Mouse (Mus musculus) neural tube, embryonic 13.5 days (tissue): ENCODE measurements at regions not wholly inside any gene's neighbourhood (a gene's known extent, or its start where the extent isn't known, plus 50 kb on each side); places are given as distances from the start of the nearest gene placed in this dataset.
A peak's percentile ranks its signal among the peaks of the same experiment; 100 is the strongest.

Experiments
- ATAC-seq: fragments of 200-750 bp; cut with Nextera tagmentation; 2 replicates; pipeline ENCODE4 v1.8.0; 2017; ENCODE audit warnings: low read depth, mild to moderate bottlenecking, moderate TSS enrichment, moderate library complexity
- H3K27ac ChIP-seq: fragments of 300-500 bp; sonication (generic); replicated peaks from 2 replicates; pipeline ENCODE4 v1.5.1; 2015; ENCODE audit warnings: moderate library complexity, mild to moderate bottlenecking, inconsistent platforms
- H3K27me3 ChIP-seq: fragments of 300-500 bp; sonication (generic); 2 replicates; pipeline ENCODE4 v1.6.1; 2015; ENCODE audit warnings: mild to moderate bottlenecking, inconsistent platforms
- H3K36me3 ChIP-seq: fragments of 300-500 bp; sonication (generic); 2 replicates; pipeline ENCODE4 v1.6.1; 2015; ENCODE audit warnings: mild to moderate bottlenecking, inconsistent platforms
- H3K4me1 ChIP-seq: fragments of 300-500 bp; sonication (generic); replicated peaks from 2 replicates; pipeline ENCODE4 v1.6.1; 2015; ENCODE audit warnings: inconsistent platforms
- H3K4me2 ChIP-seq: fragments of 300-500 bp; sonication (generic); 2 replicates; pipeline ENCODE4 v1.6.1; 2015; ENCODE audit warnings: inconsistent platforms, mild to moderate bottlenecking, moderate library complexity
- H3K4me3 ChIP-seq: fragments of 300-500 bp; sonication (generic); 2 replicates; pipeline ENCODE4 v1.5.1; 2015; ENCODE audit warnings: mild to moderate bottlenecking, inconsistent platforms
- H3K9ac ChIP-seq: fragments of 300-500 bp; sonication (generic); 2 replicates; pipeline ENCODE4 v1.6.1; 2015; ENCODE audit warnings: moderate library complexity, mild to moderate bottlenecking, inconsistent platforms
- H3K9me3 ChIP-seq: fragments of 300-500 bp; sonication (generic); 2 replicates; pipeline ENCODE4 v1.6.1; 2016; ENCODE audit warnings: inconsistent platforms
- WGBS: fragments of 180-500 bp; shearing (Covaris S2); methylation state at CpG from one replicate; pipeline ENCODE4 v1.1.7; 2015; 5-methylcytosine and 5-hydroxymethylcytosine counted together

- H3K4me3 ChIP-seq = no peak overlapping the region
- no peaks in the 10 kb centered on the region for H3K36me3 ChIP-seq
- no peaks in the 10 kb centered on the region for H3K4me1 ChIP-seq
- 93% methylated on average over 1 of the region's 1 CpGs for WGBS
- H3K4me2 ChIP-seq = no peak overlapping the region
- H3K27me3 ChIP-seq = no peaks in the 10 kb centered on the region
- no peak overlapping the region for H3K9ac ChIP-seq
- H3K27ac ChIP-seq = no peak overlapping the region
- H3K9me3 ChIP-seq = no peaks in the 10 kb centered on the region
- ATAC-seq = no peak
These were observed 1251.4 kb downstream of the Gm37988 start for GRCm38 (mm10) chr1:6059090-6059489.

GRCm38 (mm10) chr1:6076543-6076942, 1268.9 kb downstream of the Gm37988 start:
- H3K27me3 ChIP-seq = no peaks in the 10 kb centered on the region
- no peak overlapping the region for H3K4me2 ChIP-seq
- no peak; the same call in 1 of the 2 replicates for ATAC-seq
- H3K27ac ChIP-seq = no peak overlapping the region
- no peak overlapping the region for H3K9ac ChIP-seq
- no peaks in the 10 kb centered on the region for H3K9me3 ChIP-seq
- no peak overlapping the region for H3K4me3 ChIP-seq
- no peaks in the 10 kb centered on the region for H3K36me3 ChIP-seq
- 50% methylated on average over 4 of the region's 4 CpGs for WGBS
- H3K4me1 ChIP-seq = no peaks in the 10 kb centered on the region

- no peak for ATAC-seq
- Histone ChIP-seq H3K9ac (no peak overlapping the region), H3K27me3 (no peaks in the 10 kb centered on the region), H3K4me1 (no peaks in the 10 kb centered on the region), H3K4me2 (no peak overlapping the region), H3K4me3 (no peak overlapping the region), H3K27ac (no peak overlapping the region), H3K9me3 (no peaks in the 10 kb centered on the region), H3K36me3 (no peaks in the 10 kb centered on the region)
- 80% methylated on average over 2 of the region's 2 CpGs for WGBS
These were observed 1274.2 kb downstream of the Gm37988 start for GRCm38 (mm10) chr1:6081876-6082275.

GRCm38 (mm10) chr1:6094162-6094934, 1286.7 kb downstream of the Gm37988 start:
- Histone ChIP-seq H3K9ac (no peak overlapping the region), H3K4me2 (no peak overlapping the region), H3K4me3 (no peak overlapping the region), H3K27ac (no peak overlapping the region), H3K36me3 (no peaks in the 10 kb centered on the region), H3K4me1 (no peaks in the 10 kb centered on the region), H3K9me3 (no peaks in the 10 kb centered on the region), H3K27me3 (no peaks in the 10 kb centered on the region)
- 87% methylated on average over 3 of the region's 3 CpGs for WGBS
- no peak for ATAC-seq

DNA sequence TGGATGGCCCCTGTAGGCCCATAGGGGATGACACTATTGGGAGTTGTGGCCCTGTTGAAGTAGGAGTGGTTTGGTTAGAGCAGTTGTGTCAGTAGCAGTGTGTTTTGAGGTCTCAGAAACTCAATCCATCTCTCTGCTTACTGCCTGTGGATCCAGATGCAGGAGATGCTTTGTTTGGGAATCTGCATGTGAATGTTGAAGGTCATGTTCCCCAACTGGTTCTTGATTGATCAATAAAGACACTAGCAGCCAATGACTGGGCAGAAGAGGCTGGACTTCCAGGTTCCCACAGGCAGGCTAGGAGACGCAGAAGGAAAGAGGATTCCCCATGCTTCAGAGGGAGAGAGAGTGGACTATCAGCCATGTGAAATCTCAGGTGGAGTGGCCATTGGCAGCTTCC, 1309.9 kb downstream of the Gm37988 start:
- Histone ChIP-seq H3K4me2 (no peak overlapping the region), H3K4me3 (no peak overlapping the region), H3K4me1 (no peaks in the 10 kb centered on the region), H3K36me3 (no peaks in the 10 kb centered on the region), H3K9ac (no peak overlapping the region), H3K27me3 (no peaks in the 10 kb centered on the region), H3K27ac (no peak overlapping the region), H3K9me3 (no peaks in the 10 kb centered on the region)
- WGBS = 58% methylated on average over 1 of the region's 1 CpGs
- ATAC-seq = no peak

DNA sequence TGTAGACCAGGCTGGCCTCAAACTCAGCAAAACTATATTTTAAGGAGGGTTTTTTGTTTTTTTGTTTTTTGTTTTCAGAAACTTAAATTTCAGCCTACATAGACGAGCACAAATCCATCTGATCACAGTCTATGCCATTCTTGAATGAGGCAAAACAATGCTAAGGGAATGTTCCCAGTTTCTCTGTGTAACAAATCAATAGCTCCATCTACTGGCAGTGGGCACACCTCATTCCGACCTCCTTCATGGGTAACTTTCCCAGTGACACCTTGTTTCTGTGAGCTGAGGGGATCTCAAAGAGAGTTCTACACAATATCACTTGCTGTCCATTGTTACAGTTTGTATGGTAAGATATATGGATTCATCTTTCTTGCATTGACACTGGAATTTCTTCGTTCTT, 1327.4 kb downstream of the Gm37988 start:
- no peaks in the 10 kb centered on the region for H3K27me3 ChIP-seq
- no peak overlapping the region for H3K4me2 ChIP-seq
- no peaks in the 10 kb centered on the region for H3K36me3 ChIP-seq
- no peak overlapping the region for H3K27ac ChIP-seq
- 0 out of 2 replicates have a peak, but pooled peaks have one; percentile 43 for ATAC-seq
- no peak overlapping the region for H3K9ac ChIP-seq
- H3K4me3 ChIP-seq = no peak overlapping the region
- H3K9me3 ChIP-seq = no peaks in the 10 kb centered on the region
- no peaks in the 10 kb centered on the region for H3K4me1 ChIP-seq
- WGBS = 19% methylated on average over 3 of the region's 3 CpGs

DNA sequence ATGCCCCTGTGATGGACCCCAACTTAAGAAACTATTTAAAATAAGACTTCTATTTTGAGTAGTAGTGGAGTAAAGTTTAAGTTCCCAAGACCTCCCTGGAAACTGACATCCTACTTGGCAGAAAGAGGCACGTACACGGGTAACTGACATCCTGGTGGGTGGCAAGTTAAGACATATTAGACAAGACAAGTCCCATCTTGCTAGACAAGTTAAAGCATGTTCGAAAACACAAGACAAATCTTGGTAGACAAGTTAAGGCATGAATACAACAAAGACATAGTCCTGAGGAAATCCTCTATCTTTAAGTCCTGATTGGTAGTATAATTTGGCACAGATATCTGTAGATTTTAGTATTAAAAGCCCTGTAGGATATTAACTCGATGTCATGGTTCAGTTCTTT, 1332.6 kb downstream of the Gm37988 start:
- Histone ChIP-seq H3K27me3 (no peaks in the 10 kb centered on the region), H3K36me3 (no peaks in the 10 kb centered on the region), H3K27ac (no peak overlapping the region), H3K4me1 (no peaks in the 10 kb centered on the region), H3K9ac (no peak overlapping the region), H3K4me3 (no peak overlapping the region), H3K9me3 (no peaks in the 10 kb centered on the region), H3K4me2 (no peak overlapping the region)
- ATAC-seq = no peak
- 89% methylated on average over 4 of the region's 4 CpGs for WGBS

GRCm38 (mm10) chr1:6142816-6143215, 1335.1 kb downstream of the Gm37988 start:
- ATAC-seq = no peak
- Histone ChIP-seq H3K4me1 (no peaks in the 10 kb centered on the region), H3K9ac (no peak overlapping the region), H3K4me3 (no peak overlapping the region), H3K27ac (no peak overlapping the region), H3K27me3 (no peaks in the 10 kb centered on the region), H3K36me3 (no peaks in the 10 kb centered on the region), H3K4me2 (no peak overlapping the region), H3K9me3 (no peaks in the 10 kb centered on the region)
- 49% methylated on average over 2 of the region's 2 CpGs for whole genome bisulfite sequencing

DNA sequence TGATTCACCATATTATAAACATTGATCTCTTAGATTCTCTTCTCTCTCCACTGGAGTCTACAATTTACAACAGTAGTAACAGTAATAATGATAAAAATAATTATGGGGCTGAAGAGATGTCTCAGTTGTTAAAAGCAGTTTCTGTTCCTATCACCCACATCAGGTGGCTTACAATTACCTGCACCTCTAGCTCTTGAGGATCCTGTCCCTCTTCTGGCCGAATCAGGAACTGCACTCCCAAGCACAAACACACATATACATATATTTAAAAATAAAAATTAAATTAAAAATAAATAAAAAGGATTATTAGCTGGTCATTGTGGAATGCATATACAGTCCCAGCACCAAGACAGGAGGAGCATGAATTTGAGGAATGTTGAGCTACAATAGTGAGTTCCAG, 1336.2 kb downstream of the Gm37988 start:
- no peak for ATAC-seq
- WGBS = 78% methylated on average over 1 of the region's 1 CpGs

DNA sequence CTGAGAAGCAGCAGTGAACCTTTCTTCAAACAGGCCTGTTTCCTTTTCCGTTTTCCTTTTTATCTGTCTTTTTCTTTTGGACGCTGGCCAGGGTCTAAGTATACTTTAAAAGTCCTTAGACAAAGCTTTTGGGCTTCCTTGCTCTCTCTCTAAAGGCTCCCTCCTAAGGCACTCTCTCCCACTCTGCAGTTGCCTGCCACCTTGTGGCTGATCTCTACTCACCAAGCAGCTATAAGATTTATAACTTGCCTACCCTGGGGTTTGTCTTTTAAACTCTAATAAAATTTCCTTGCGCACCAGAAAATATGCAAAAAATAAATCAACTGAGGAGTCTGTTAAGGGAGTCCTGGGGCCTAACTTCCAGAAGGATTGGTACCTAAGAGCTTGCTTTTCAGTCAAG, 1344.7 kb downstream of the Gm37988 start:
- ATAC-seq = no peak
- whole genome bisulfite sequencing = 43% methylated on average over 3 of the region's 3 CpGs

More for the DNA sequence above, 1336.2 kb downstream of the Gm37988 start:
- Histone ChIP-seq H3K9me3 (no peaks in the 10 kb centered on the region), H3K36me3 (no peaks in the 10 kb centered on the region), H3K27me3 (no peaks in the 10 kb centered on the region), H3K9ac (no peak overlapping the region), H3K4me3 (no peak overlapping the region), H3K4me2 (no peak overlapping the region), H3K27ac (no peak overlapping the region), H3K4me1 (no peaks in the 10 kb centered on the region)

More for the DNA sequence above, 1344.7 kb downstream of the Gm37988 start:
- Histone ChIP-seq H3K27me3 (no peaks in the 10 kb centered on the region), H3K4me2 (no peak overlapping the region), H3K9ac (no peak overlapping the region), H3K4me3 (no peak overlapping the region), H3K4me1 (no peaks in the 10 kb centered on the region), H3K36me3 (no peaks in the 10 kb centered on the region), H3K9me3 (no peaks in the 10 kb centered on the region), H3K27ac (no peak overlapping the region)
